Mouse (Mus musculus): ENCODE measurements around the gene Tnrc6b.

DNA sequence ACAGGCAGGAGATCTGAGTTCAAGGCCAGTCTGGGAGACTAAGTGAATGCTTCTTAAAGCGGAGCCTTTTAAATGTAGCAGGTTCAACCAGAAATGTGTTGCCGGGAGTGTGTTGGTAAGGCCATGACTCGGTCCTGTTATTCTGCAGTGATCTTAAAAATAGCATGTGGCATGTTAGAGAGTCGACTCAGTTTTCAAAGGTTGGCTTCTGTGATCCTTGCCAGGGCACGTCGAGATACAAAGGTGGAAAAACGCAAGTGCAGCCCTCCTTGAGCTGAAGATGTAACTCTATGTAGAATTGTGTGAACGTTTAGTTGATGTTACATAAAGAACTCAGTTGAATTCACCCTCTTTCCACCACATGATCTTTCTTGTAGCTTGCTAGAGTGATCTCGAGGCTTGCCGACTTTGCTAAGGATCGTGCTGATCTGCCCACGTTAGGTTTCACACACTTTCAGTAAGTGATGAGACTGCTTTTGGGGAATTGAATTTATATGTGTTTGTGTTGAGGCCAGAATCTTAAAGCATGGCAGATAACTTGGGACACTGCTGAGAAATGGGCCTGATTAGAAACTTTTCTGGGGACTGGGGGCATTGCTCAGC, 244.8 kb downstream of the Tnrc6b start:
- TF ChIP-seq CTCF (IDR thresholded peaks at IDR 0.05; ENCODE audit: control insufficient read depth, insufficient read depth, insufficient read length) (no peak), FOSL1 (IDR thresholded peaks at IDR 0.05; ENCODE audit: insufficient read depth, low read length, poor library complexity, severe bottlenecking) (no peak), MYOD1 (IDR thresholded peaks at IDR 0.05; ENCODE audit: control insufficient read depth, insufficient read length, low read depth) (no peak)
